Mouse (Mus musculus): ENCODE results near the gene Cd59b.

- TF ChIP-seq CTCF (IDR thresholded peaks at IDR 0.05; ENCODE audit: low read depth, low read length) (no peak), POLR2A (IDR thresholded peaks at IDR 0.05; ENCODE audit: insufficient read depth, low read length) (no peak)
Observed at GRCm38 (mm10) chr2:104024656-104025055, 45.0 kb upstream of the Cd59b start.
